Mouse (Mus musculus): Measurements from ENCODE around the gene Hipk3.
A peak's percentile ranks its signal among the peaks of the same experiment; 100 is the strongest.

Gene Hipk3

DNA sequence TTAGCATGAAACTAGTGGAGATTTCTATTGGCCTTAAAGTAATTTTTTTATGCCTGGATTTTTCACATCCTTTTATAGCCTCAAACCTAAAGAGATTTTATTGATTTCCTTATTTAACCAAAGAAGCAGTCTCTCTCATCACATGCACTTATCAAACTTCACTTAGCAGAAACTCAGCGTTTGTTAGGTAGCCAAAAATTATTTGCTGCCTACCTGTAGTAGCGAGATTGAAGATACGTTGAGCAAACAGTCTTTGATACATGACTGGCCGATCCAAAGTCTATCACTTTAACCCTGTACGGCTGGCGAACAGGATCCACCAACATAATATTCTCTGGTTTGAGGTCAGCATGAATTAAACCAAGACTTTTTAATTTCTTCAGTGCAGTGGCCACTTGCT is 23.7 kb downstream of the Hipk3 start:
- no peak for DNase-seq

DNA sequence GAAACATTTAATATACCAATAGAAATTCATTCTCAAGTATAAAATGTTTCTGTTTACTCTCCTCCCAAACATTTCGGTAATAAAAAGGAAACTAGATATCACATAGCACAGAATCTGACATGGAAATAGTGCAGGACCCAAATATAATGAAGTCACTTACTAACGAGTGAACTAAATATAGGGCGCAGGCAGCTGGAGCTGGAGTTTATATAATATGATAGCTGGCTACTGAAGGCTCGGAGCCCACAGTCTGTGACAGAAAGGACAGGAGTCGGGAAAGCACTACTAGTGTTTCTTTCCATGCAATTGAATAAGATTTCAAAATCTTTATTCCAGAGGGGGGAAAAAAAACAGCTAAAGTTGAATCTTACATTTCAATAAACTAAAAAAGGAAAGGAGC is 25.8 kb downstream of the Hipk3 start:
- DNase-seq: no peak

DNA sequence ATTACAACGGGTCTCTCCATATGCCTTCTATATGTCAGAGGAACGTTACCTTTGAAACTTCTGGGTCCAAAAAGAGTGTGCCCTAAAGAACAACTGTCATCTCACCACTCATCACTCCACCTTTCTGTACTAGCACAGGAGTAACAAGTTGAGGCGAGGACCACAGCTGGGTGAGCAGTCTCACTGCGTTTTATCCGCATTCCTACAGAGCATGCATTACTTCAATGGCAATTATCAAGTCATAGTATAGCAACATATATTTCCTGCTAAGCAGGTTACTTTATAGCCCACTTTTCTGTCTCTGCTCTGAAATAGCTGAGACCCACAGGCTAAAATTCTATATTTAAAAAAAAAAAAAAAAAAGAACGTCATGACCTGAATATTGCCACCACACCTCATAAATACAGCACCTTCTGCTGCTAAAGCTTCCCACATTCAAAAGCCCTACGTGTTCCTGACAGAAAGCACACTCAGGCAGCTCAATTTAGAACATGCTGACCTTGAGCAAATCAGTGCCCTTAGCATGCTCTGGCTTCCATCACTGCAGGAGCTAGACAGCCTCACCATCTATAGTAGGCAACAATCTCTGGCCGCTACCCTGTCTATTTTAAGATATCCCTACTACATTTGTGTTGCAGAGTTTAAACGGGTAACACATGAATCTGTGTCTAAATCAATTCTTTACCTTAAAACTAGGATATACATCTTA is 27.2 kb downstream of the Hipk3 start:
- no peak for DNase-seq

DNA sequence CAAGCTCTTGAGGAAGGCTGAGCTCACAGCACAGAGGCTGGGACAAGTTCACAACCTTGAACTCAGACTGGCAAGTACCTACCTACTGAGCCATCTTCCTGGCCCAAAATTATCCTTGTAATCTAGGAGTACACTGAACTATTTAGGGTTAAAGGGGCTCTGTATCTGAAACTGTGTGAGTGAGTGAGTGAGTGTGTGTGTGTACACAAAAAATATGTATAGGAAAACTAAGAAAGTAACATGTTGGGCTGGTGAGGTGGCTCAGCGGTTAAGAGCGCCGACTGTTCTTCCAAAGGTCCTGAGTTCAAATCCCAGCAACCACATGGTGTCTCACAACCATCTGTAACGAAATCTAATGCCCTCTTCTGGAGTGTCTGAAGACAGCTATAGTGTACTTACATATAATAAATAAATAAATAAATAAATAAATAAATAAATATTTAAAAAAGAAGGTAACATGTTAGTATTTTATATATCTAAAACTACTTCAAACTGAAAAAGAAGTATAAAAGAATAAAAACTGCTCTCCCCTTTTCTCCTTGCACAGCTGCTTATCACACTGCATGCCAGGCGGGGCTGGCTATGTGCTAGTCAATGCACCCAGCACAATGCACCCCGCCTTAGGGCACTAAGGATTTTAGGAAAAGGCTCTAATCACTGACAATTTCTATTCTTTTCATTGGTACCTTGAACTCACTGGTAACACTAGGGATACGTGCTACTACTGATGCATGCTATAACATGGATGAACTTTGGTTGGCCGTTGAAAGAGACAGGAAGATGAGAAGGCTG is 28.4 kb downstream of the Hipk3 start:
- DNase-seq: no peak

DNA sequence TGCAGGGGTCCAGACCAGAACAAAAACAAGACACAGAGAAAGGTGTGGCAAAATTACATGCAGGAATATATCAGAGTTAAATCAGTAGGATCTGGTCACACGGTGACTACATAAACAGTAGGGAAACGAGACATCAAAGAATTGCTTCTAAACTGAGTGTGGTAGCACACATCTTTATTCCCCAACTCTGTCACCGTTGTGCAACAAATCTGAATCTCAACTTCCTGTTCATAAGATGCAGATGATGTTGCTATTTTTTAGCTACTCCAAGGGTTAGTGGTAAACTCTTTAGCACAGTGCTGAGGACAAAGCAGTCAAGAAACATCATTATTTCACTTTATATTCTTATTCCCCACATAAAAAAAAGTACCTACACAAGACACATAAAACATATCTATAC is 34.2 kb downstream of the Hipk3 start:
- DNase-seq: no peak

DNA sequence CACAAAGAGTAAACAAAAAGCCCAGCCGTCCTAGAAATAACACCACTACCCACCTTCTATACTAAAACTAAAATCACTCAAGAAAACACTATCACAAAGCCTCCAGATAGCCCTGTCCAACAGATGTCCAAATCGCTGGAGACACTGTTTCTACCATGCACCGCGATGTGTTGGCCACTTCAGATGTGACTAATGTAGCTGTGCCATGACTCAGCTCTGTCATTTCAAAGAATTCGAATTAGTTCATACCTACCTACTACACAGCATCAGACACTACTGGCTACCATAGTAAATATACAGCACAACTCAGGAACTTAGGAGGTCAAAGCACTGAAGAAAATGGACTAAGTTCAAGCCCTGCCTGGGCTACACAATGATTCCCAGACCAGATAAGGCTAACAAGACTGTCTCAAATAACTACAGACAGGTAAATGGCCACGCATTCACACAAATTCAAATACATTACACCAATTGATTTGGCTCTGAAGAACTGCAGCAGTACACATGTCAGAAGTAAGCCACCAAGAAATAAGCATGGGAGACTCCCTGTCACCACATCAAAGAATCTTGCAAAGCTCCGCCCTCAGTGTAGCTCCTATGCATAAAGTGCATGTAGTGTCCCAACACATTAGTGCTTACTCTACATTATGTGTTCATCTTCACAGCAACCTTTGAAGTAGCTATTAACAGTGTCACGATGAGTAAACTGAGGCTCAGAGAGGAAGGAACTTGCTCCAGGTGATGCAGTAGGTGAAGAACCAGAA is 35.5 kb downstream of the Hipk3 start:
- no peak for DNase-seq

DNA sequence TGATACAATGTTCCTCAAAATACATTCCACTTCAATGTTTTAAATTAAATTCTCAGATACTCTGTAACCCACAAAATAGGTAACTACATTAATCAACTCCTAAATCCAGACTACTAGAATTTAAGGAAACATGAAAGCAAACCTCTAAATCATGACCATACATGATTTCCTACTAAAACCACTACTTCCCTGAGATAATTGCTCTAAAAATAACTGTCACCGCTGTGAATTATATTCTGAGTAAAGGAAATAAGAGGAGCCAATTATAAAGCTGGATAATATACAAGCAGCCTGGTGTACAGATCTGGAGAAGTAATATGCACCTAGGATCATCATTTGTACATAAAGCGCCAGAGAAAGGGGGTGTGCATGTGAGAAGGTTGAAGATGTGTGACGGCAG is 37.1 kb downstream of the Hipk3 start:
- no peak for DNase-seq

DNA sequence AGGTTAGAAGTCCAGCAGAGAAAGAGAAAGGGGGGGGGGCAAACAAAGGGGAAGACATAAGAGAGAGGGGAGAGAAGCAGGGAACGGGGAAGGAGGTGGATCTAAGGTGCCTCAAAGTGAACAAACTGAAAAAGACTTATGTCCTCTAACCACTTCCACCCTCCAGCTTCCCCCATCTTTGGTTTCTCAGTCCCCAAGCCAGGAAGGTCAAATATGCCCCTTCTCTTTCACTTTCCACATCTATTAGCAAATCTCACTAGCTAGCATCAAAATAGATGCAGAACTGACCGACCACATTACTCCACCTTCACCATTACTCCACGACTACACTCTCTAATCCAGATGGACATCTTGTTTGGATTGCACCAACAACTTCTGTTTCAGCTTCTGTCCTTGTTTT is 43.6 kb downstream of the Hipk3 start:
- no peak for DNase-seq

DNA sequence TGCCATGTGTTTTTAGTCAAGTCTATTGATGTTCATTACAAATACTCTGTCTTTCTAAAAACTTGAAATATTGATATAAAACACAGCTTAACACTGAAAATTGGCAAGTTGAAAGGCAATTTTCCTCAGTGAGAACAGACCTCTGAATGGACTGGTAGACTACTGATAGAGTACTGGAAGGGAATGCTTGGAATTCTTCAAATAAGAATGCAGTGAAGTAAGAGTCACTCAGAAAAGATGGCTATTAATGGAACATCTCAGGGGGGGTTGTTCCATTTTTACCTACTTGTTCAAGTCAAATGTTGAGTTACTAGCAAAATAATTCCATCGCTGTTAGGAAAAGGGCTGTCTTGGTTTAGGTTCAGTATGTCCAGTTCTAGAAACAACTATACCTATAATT is 45.1 kb downstream of the Hipk3 start:
- DNase-seq: no peak

DNA sequence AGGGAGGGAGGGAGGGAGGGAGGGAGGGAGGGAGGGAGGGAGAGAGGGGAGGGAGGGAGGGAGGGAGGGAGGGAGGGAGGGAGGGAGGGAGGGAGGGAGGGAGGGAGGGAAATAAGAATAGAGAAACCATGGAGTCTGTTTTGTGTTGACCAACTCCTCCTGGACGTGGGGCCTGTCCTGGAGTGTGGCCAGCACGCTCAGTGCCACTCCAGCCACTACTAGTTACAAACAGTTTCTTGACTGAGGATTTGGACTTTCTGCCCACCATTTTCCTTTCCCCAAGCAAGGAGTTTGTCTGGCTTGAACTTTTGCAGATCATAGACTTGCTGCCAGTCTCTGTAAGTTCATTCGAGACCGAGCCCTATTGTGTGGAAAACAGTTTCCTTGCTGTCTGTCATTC is 46.0 kb downstream of the Hipk3 start:
- DNase-seq: peak in 1 of 2 experiments; percentile 23

DNA sequence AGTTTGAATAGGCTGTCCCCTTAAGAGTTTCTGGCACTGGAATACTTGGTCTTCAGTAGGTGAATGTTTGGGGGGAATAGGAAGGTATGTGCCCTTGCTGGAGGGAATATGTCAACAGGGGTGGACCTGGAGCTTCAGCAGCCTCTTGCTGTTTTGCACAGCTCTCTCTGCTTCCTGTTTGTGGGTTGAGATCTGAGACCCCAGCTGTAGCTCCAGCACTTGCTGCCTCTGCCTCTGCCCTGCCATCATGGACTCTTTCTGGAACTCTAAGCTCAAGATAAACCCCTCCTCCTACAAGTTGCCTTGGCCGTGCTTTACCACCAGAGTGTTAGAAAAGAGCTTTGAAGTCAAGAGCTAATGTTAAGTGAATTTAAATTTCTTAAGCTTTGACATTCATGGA is 48.2 kb downstream of the Hipk3 start:
- no peak for DNase-seq

DNA sequence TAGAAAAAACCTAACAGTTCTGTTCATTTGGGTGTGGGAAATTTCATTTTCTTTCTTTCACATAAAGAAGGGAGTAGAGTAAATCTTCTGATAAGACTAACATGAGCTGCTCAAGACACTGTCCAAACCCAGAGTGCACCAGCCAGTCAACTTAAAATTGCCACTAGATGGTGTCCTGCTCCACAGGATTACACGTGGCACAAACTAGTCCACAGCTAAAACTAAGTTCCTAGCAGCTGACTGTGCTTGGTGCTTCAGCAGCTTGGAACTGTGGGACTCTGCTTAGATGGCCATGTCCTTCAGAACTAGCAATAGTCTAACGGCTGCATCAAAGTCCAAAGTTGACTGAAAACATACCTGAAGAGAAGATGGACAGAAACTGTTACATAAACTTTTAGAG is 49.5 kb downstream of the Hipk3 start:
- DNase-seq: peak; percentile 67 to 75

DNA sequence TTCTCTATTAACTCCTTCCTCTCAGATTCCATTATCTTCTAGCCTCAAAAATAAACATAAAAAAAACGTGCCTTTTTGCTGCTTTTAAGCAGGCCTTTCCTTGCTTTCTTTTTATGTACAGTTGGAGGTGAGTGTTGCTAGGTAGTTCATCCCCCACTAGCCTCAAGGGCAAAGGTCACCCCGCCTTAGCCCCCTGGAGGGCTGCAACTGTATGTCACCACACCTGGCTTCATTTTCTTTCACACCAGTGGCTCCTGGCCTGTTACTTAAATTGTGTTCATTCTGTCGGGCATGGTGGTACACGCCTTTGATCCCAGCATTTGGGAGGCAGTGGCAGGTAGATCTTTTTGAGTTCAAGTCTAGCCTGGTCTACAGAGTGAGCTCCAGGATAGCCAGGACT is 51.9 kb downstream of the Hipk3 start:
- DNase-seq: no peak

DNA sequence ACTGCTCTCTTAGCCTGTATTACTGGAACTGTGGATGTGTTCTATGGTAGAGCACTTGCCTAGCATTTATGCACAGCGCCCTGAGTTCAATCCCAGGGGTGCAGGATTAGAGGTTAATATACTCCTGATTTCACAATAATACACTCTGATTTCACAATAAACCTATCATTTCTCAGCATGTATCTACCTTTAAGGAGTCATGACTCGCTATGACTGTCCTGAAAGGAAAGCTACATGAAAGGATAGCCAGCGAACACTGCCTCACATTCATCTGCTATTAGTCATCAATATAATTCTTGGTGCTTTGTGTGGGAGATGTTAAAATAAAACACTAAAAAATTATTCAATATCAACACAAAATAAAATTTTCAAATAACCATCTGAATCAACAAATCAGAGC is 58.0 kb downstream of the Hipk3 start:
- DNase-seq: no peak

DNA sequence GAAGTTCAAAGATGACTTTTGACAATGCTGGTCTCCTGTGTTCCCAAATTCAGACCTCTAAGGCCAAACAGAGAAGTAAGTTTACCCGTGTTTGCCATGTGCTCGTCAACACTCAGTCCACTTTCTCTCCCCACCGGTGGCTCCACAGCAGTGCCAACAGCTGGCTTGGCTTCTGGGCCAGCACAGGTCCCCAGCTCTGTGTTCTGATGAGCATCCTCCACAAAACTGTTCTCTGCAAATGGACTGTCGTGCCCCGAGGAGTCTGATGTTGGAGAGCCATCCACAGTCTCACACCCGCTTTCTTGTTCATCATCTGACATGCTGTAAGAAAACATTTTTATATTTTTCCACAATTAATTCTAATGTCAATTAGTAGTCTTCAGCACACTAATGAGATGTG is 63.2 kb downstream of the Hipk3 start:
- no peak for DNase-seq

DNA sequence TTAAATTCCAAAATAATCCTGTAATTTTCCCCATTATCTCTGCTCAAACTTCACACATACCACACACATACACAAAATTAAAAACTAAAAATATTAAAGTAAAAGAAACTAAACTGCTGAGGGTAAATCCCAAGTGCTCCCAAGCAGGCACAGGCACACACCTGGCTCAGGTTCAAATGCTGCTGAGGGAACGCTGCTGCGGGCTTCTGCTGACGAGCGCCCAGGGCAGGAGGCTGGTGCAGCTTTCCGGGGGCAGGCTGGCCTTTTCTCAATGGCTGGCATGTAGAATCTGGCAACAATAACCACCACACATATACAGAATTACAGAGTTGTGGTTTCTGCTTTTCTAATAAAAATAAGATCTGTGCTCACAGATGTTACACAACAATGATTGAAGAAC is 63.7 kb downstream of the Hipk3 start:
- DNase-seq: no peak

DNA sequence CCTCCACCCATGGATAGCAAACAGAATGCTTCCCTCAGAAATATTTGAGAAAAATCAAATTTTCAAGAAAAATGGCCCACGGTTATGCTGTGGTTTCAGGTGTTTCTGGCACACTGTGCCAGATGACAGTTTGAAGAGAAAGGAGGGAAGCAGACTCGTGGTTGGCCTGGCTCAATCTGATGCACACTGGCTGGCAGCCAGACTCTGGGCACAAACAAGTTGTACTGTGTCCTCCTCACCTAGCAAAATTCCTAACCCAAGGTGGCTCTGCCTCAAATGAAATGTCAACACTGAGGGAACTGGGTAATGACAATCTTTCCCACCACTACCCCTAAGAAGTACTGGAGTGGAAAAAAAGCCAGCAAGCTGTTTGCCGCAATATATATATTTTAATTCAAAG is 68.1 kb downstream of the Hipk3 start:
- no peak for DNase-seq

DNA sequence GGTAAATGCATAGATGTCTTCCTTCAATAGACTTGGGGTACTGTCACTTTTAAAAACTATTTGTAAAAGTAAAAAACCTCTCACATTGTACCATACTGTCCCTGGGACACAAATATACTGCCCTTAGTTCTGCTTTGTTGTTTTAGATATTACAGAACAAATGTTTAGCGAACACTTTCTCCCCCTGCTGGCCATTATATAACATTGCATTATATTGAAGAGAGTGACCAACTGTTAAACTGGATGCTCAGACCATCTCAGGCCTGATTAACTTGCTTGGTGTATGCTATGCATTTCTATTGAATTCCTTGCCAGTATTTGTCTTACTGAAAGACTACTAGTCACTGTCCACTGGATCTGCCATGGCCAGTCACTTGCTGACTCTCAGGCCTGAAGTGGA is 72.0 kb downstream of the Hipk3 start:
- no peak for DNase-seq

DNA sequence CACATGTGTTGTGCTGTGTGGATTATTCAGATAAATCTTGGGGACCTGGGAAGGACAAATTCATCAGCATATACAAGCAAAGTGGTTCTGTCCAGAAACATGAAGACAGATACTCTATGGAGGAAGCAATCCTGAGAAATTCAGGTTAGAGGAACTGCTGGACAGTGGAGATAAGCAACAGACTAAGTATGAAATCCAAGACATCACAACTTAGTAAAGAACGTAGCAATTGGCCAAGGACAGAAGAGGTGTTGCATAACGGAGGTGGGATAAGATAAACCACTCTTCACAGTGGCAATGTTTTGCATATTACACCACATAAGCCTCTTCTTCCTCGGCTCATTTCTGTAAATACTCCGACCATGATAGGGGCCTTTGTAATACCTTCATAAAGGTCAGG is 73.4 kb downstream of the Hipk3 start:
- DNase-seq: no peak

DNA sequence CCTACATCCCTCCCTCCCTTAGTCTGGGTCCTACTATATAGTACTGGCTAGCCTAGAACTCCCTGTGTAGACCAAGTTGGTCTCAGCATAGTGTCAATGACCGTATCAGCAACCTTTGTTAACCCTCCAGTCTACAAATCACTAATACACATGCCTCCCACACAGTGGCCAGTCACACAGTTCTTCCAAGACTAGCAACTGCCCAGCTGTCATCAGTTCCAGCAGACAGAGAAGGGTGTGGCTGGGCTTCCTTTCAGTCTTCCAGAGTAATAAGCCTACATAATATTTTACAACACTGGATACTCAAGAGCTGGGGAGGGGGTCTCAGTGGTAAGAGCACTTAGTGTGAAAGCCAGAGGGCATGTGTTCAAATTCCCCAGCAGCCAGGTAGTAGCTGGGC is 74.2 kb downstream of the Hipk3 start:
- no peak for DNase-seq

DNA sequence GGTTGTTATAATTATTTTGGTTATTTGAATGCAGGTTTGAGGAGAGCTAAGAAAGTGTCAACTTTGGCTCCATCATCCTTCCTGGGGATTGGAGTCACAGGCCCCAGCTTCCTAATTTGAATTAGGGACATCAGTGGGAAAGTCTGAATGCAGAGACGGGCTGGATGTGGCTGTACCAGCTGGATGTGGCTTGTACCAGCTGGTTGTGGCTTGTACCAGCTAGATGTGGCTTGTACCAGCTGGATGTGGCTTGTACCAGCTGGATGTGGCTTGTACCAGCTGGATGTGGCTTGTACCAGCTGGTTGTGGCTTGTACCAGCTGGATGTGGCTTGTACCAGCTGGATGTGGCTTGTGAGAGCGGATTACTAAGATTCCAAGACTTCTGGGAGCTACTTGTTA is 74.8 kb downstream of the Hipk3 start:
- no peak for DNase-seq

DNA sequence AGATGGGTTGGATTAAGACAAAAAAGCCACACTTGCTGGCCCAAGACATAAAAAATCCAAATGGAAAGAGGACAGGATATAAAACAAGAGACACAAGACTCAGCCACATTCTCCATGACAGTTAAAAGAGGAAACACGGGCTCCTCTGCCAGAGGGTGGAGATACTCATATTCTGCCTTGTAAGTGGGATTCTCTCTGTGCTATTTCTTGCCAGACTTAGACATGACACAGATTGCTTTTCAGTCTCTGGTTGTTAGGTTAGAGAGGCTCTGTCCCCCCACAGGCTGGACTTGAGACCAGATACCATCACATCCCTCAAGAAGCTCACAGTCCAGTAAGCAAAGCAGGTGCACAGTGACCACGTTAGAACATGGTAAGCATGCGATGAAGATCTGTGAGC is 81.2 kb downstream of the Hipk3 start:
- DNase-seq: no peak

DNA sequence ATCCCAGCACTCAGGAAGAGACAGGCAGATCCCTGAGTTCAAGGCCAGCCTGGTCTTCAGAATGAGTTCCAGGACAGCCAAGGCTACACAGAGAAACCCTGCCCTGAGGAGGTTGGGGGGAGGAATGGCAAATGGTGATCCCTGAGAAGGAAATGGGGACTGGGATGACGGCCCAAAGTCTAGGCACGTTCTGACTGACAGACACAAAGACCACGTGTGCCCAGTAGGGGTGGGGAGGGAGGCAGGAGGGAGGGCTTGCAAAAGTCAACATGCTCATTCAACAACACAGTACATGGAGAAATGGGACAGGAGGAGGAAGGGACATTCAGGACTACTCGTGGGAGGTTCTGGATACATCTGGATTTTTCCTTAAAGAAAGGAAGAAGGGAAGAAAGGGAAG is 81.8 kb downstream of the Hipk3 start:
- DNase-seq: no peak

DNA sequence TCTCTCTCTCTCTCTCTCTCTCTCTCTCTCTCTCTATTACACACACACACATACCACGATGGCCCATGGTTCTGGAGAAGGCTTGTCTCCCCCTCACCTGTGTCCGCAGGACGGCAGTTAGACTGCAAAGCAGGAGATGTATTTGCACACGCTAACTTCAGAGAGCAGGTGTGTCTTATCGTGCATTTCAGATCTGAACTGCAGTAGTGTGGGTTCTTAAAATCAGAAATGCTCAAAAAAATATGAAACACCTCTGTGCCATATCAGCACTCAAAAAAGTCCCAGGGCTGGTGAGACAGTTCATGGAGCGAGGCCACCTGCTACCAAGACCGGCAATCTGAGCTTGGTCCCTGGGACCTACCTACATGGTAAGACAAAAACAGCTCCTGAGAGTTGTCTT is 82.4 kb downstream of the Hipk3 start:
- no peak for DNase-seq

Measured in lung, adult 18-20 months (tissue).